Mouse (Mus musculus) cerebellum, postnatal 4 days (tissue): Measurements from ENCODE around the gene Trim12c.
"Not testable (repeated sequence)": the region's sequence is repeated elsewhere in the genome, so short reads cannot be mapped to it uniquely, and the experiment has no call there.

Experiments
- DNase-seq, 2 experiments: peaks; one replicate each; pipeline ENCODE4 v3.0.0; 2022; ENCODE audit warnings: low spot score in 2 of 2, mixed read lengths in 1 of 2

Trim12c gene

DNA sequence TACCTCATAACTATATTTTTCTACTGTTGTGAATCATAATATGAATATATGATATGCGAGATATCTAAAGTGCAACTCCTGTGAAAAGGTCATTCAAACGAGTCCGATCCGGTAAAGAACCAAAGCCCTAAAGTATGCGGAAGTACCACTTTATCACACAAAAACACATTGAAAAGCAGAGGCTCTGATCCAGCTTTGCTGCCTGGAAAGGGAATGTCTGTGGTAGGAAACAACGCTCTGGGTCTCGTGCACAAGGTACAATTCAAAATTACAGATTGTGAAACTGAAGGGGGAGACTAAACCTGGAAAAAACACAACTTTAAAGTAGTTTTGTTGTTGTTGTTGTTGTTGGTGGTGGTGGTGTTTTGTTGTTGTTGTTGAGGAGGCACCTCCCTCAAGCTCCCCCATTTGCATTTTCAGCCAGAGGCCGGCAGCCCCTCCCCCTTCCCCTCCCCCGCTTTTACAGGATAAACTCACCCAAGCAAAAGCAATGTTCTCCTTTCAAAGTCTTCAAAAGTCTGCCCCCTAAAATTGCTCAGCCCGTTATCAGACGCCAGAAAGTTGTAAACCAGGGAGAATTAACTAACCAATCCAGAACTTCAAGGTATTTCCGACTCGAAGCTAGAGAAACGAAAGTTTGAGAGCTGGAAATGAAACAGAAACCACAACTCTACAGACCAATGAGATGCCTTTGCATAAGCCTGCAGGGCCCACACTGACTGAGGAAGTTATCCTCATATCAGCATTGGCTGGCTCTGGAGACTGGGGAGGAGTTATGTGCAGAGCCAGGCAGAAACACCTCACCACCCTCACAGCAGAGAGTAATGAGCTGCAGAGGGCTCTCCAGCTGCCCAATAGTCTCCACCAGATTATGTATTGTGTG, at the start of gene Trim12c:
Trim12c (minus strand) TSS at position 646 of the 883 bp plus-strand sequence.
- peak in 1 of 2 experiments; percentile 3 for DNase-seq

DNA sequence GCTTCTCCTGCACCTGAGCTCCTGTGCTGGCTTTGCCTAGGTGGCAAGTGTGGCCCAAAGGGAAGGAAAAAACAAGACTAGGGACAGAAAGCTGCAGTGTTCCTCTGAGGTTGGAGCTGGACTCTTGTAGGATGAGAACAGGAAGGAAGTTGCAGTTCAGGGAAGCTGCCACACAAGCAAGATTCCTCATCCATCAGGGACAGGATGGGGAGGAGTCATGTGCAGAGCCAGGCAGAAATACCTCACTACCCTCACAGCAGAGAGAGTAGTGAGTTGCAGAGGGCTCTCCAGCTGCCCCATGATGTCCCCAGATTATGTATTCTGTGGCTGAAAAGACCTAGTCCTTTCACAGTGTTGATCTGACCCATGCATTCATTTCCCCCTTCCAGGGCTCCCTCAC, 48.0 kb upstream of the Trim12c start:
- no peak for DNase-seq

DNA sequence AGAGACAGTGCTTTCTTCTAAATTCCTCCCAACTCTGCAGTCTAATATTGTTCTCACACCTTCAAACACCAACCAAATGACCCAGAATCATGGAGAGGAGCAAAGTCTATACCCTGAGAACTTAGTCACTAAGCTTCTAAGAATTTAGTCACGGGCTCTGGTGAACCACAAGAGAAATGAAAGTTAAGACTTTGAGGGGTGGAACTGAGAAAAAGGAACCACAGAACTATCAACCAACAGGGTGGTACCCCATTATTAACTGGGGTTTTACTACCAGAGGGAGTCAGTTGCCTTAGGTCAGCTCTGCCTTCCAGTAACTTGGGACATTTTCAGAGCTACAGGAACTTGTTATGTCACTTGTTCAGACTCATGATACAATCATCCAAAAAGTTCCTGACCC, 47.5 kb upstream of the Trim12c start, which contains the start of gene Trim30c:
Trim30c (minus strand) TSS at position 140 of the 400 bp plus-strand sequence.
- no peak for DNase-seq

DNA sequence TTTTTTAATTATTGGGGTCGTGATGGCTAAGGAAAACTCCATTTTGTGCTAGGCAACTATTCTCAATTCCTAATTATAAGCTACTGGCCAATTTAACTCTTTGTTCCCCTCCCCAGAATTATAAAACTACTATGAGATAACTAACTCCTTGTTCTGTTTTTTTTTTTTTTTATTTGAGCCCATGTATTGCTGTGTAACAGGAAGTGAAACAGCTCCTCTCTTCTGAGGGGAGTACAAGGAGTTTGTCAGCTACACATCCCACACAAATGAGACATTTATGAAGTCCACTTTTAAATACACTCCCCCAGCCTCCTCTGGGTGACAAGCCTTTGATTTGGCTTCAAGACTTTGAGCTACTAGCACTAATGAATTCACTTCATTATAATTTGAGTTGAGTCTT, 45.3 kb upstream of the Trim12c start:
- no peak for DNase-seq

DNA sequence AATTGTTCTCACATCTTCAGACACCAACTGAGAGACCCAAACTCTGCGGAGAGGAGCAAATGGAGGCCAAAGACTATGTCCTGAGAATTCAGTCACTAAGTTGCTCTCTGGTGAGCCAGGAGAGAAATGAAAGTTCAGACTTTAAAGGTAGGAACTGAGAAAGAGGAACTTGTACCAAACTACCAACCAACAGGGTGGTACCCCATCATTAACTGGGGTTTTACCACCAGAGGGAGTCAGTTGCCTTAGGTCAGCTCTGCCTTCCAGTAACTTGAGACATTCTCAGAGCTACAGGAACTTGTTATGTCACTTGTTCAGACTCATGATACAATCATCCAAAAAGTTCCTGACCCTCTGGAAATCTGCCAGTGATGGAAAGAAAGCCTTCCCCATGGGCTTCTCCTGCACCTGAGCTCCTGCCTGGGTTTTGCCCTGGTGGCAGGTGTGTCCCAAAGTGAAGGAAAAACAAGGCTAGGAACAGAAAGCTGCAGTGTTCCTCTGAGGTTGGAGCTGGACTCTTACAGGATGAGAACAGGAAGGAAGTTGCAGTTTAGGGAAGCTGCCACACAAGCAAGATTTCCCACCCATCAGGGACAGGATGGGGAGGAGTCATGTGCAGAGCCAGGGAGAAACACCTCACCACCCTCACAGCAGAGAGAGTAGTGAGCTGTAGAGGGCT, 16.7 kb upstream of the Trim12c start, which contains the start of gene Trim30b:
Trim30b (minus strand) TSS at position 149 of the 679 bp plus-strand sequence.
- no peak for DNase-seq

DNA sequence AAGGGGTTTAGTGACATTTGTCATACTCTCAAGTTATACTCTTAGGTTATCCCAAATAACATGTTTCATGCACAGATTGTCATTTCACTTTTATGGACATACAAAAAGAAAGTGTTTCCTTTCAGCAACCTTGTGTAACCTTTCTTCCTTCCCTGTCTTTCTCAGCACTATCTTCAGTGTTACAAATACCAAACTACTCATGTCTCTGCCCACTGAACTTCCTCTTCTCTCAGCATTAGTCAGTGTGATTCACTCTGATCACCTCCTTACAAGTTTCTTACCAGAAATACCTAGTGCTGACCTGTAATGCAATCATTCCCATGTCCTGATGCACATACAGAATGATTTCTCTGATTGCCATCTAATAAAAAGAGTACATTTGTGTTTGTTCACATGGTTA, 13.2 kb upstream of the Trim12c start:
- DNase-seq, result no peak

- DNase-seq, result no peak
Observed at GRCm38 (mm10) chr7:104353600-104353967, 422 bp upstream of the Trim12c start.

- not testable (repeated sequence) for DNase-seq
Observed at GRCm38 (mm10) chr7:104348043-104348442, 5.1 kb downstream of the Trim12c start.

GRCm38 (mm10) chr7:104340744-104341143, 12.4 kb downstream of the Trim12c start:
- not testable (repeated sequence) for DNase-seq

DNA sequence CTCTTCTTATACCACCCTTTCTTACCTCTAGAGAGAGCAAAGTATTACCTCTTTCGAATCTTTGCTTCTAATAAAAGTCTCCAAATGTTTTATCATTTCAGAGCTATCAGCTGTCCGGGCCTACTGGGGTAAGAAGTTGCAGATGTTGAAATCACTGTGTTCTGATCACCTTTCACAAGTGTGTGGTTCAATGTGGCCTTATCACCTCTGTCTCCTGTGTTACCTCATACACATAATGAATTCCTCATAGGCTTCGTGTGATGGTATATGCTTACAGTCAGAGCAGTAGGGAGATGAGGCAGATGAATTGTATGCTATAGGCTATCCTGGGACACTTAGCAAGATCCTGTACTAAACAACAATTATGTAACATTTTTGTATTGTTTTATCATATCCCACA, 17.6 kb downstream of the Trim12c start:
- not testable (repeated sequence) for DNase-seq

DNA sequence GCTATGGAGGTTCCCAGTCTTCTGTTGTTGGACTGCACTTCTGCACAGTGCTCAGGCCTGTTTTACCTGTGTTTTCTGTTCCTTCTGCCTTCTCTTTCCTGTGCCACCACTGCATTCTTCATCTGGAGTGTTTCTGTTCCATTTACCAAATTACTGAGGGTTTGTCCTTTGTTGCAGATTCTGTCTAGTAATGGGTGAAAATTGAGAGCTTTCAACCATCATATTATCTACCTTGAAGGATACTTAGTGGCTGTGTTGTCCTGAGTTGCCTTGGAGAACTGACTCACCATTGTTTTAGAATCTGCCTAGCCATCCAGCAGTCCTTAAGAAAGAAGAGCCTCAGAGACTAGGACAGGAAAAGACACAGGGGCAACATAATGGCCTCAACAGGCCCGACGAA, 24.0 kb downstream of the Trim12c start, which contains the start of gene Trim34b:
Trim34b (plus strand) TSS at position 301 of the 400 bp plus-strand sequence.
- DNase-seq, result not testable (repeated sequence)

DNA sequence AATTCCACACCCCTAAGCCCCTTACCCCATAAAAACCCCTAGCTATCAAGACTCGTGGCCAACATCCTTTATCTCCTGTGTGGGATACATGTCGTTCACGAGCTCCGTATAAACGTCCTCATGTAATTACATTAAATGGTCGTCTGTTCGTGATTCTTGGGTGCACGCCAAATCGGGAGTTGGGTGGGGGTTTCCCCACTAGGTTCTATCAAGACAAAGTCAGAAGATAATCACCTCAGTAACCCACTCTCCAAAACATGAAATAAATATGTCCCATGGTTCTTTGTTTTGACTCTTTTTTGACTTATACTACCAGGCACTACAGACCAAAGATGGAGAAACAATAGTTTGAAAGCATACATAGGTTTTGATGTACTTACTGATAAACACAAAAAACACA, 31.1 kb downstream of the Trim12c start:
- no peak for DNase-seq

DNA sequence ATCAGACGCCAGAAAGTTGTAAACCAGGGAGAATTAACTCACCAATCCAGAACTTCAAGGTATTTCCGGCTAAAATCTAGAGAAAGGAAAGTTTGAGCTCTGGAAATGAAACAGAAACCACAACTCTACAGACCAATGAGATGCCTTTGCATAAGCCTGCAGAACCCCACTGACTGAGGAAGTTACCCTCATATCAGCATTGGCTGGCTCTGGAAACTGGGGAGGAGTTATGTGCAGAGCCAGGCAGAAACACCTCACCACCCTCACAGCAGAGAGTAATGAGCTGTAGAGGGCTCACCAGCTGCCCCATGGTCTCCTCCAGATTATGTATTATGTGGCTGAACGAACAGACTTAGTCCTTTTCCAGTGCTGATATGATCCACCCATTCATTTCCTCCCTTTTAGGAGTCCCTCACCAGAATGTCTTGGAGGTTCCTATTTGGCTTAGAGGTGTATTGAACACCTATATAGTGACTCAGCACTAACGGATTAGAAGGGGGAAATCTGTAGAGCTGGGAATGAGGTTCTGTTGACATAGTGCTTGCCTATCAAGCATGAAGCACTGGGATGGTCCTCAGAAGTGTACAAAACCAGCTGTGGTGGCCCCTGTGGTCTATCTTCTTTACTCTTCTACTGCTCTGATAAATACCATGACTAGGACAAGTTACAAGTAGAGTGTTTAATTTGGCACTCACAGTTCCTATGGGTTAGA, 37.6 kb downstream of the Trim12c start, which contains the start of gene Trim12a:
Trim12a (minus strand) TSS at position 98 of the 712 bp plus-strand sequence.
- DNase-seq, result not testable (repeated sequence)

- no peak for DNase-seq
Observed at GRCm38 (mm10) chr7:104314796-104315353, 38.3 kb downstream of the Trim12c start.

GRCm38 (mm10) chr7:104291638-104292400, 61.3 kb downstream of the Trim12c start:
- no peak for DNase-seq

- no peak for DNase-seq
Observed at GRCm38 (mm10) chr7:104290641-104291040, 62.5 kb downstream of the Trim12c start.
